Mouse (Mus musculus) liver, embryonic 14.5 days (tissue): Measurements from ENCODE around the gene Adamts8. TPM values are rescaled to one million over a fixed set of nuclear protein-coding genes. Genes with fewer than 3 reads are reported as not detected.

Experiments used
- ATAC-seq: fragments of 200-750 bp; cut with Nextera tagmentation; 2 replicates; pipeline ENCODE4 v1.8.0; 2017; ENCODE audit warnings: moderate number of reproducible peaks, mild to moderate bottlenecking, moderate library complexity; ENCODE audit not compliant: insufficient read depth
- DNase-seq, 3 experiments: peaks; one replicate each; pipeline ENCODE4 v3.0.0-alpha.2; 2012 to 2013; ENCODE audit warnings: low read depth in 3 of 3, low spot score in 3 of 3
- H3K27ac ChIP-seq: fragments of 300-500 bp; sonication (generic); 2 replicates; pipeline ENCODE4 v1.5.1; 2014; ENCODE audit warnings: moderate library complexity, mild to moderate bottlenecking, control low read depth, inconsistent platforms
- H3K27me3 ChIP-seq: fragments of 300-500 bp; sonication (generic); 2 replicates; pipeline ENCODE4 v1.6.1; 2014; ENCODE audit warnings: mild to moderate bottlenecking, low read length, moderate library complexity; ENCODE audit not compliant: control insufficient read depth, insufficient read depth
- H3K36me3 ChIP-seq: fragments of 300-500 bp; sonication (generic); replicated peaks from 2 replicates; pipeline ENCODE4 v1.6.1; 2014; ENCODE audit warnings: low read depth; ENCODE audit not compliant: control insufficient read depth, insufficient read depth
- H3K4me1 ChIP-seq, 2 experiments: fragments of 200-500 bp in 1 of 2; fragments of 300-500 bp in 1 of 2; sonication (generic) in 1 of 2; replicated peaks; 2 replicates each; pipeline ENCODE4 v1.6.1; 2012 to 2014; ENCODE audit warnings: antibody characterized with exemption in 1 of 2, inconsistent platforms in 1 of 2, low read length in 1 of 2; ENCODE audit not compliant: control insufficient read depth in 2 of 2, insufficient read depth in 2 of 2
- H3K4me2 ChIP-seq: fragments of 300-500 bp; sonication (generic); 2 replicates; pipeline ENCODE4 v1.6.1; 2014; ENCODE audit warnings: low read depth, mild to moderate bottlenecking, control low read depth, moderate library complexity
- H3K4me3 ChIP-seq, 2 experiments: fragments of 200-500 bp in 1 of 2; fragments of 300-500 bp in 1 of 2; sonication (generic) in 1 of 2; 2 replicates each; pipeline ENCODE4 v1.5.1; 2012 to 2014; ENCODE audit warnings: low read depth in 2 of 2, low read length in 2 of 2, mild to moderate bottlenecking in 2 of 2, control low read depth in 1 of 2, inconsistent platforms in 1 of 2, moderate library complexity in 1 of 2; ENCODE audit not compliant: insufficient read depth in 1 of 2
- H3K9ac ChIP-seq: fragments of 300-500 bp; sonication (generic); replicated peaks from 2 replicates; pipeline ENCODE4 v1.6.1; 2014; ENCODE audit warnings: mild to moderate bottlenecking, control low read depth, moderate library complexity
- H3K9me3 ChIP-seq: fragments of 300-500 bp; sonication (generic); 2 replicates; pipeline ENCODE4 v1.6.1; 2016; ENCODE audit warnings: low read length, mixed read lengths; ENCODE audit not compliant: control insufficient read depth
- CTCF ChIP-seq: IDR thresholded peaks from 2 replicates; pipeline ENCODE4 v1.5.1; 2016; ENCODE audit warnings: antibody characterized with exemption, low read depth, control low read depth
- EP300 ChIP-seq: IDR thresholded peaks from 2 replicates; pipeline ENCODE4 v1.6.1; 2016; ENCODE audit warnings: antibody characterized with exemption, low read depth
- WGBS: fragments of 180-500 bp; shearing (Covaris S2); extraction: QIAGEN DNeasy Blood & Tissue Kit; methylation state at CpG from one replicate; pipeline ENCODE4 v1.1.7; 2014; ENCODE audit not compliant: insufficient replicate concordance; 5-methylcytosine and 5-hydroxymethylcytosine counted together
- polyA plus RNA-seq, 2 experiments: library from polyadenylated mRNA; depleted of rRNA in 1 of 2; stranded (reverse) in 1 of 2; unstranded in 1 of 2; fragments of >200 nt; fragmentation: Nextera tagmentation in 1 of 2; extraction: Ambion mirVana in 1 of 2; gene quantifications; 2 replicates each; pipeline versions ENCODE4 v1.2.1 to v1.2.3; 2012 to 2014

Adamts8 gene
- polyA plus RNA-seq, 2 experiments: 0.04 to 0.07 TPM

DNA sequence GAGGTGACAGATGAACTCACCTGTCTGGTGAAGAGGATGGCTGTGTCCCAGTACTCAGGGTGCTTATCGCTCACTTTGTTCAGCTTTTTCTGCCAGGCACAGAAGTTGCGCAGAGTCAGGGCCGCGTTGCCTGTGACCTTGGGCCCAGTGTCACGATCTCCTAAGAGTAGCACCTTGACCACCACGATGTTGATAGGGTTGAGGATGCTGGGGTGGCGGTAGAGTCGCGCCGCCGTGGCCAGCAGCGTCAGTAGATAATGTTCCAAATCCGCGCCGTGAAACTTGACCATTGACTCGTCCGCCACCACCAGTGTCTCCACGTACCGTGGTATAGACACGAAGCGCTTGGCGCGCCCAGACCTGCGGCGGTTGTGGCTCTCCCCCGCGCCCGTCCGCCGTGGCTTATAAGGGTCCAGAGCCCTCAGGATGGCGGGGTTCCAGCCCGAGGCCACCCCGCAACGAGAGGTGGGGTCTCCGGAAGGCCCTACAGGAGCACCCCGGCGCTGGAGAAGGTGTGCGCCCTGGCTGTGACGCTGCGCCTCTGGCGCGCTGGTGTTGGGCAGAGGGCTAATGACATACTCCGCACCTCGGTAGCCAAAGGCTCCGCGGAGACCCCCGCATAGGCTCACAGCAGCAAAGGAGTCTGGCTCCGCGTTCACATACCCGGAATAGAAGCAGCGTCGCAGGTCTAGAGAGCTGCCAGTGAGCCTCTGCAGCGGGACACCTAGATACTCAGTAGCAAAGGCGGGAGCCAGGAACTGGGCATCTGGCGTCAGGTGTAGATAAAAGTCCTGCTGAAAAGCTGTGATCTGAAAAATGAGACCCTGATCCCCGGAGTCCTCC lies 20.9 kb upstream of the Adamts8 start:
- Histone ChIP-seq H3K4me3 (peak overlapping the region; percentile 26 to 37; a peak in 3 of 4 replicates), H3K4me2 (peak overlapping the region; percentile 48), H3K4me1 (no peaks in the 10 kb centered on the region), H3K36me3 (no peaks in the 10 kb centered on the region), H3K27ac (no peak overlapping the region), H3K9me3 (no peaks in the 10 kb centered on the region), H3K9ac (no peak overlapping the region), H3K27me3 (peaks cover 15% of the 10 kb centered on the region)
- TF ChIP-seq EP300 (no peak), CTCF (no peak)
- 5% methylated on average over 56 of the region's 56 CpGs for WGBS
- ATAC-seq (no peak), DNase-seq (no peak)

GRCm38 (mm10) chr9:30922197-30922894 lies 20.0 kb upstream of the Adamts8 start, which contains the start of gene Adamts15:
Gene Adamts15 (minus strand): TSS chr9:30922452.
- H3K9ac ChIP-seq: no peak within 1 kb of the TSS
- H3K4me3 ChIP-seq: peak within 1 kb of the TSS; percentile 26 to 37
- no peak for ATAC-seq
- H3K4me1 ChIP-seq: no peaks in the 10 kb centered on the region
- DNase-seq: no peak
- no peak for TF ChIP-seq EP300
- TF ChIP-seq CTCF: 0 out of 2 replicates have a peak, but pooled peaks have one; percentile 0
- no peaks in the 10 kb centered on the region for H3K36me3 ChIP-seq
- H3K27me3 ChIP-seq: peaks cover 15% of the 10 kb centered on the region
- no peak within 1 kb of the TSS for H3K27ac ChIP-seq
- H3K9me3 ChIP-seq: no peaks in the 10 kb centered on the region
- H3K4me2 ChIP-seq: peak within 1 kb of the TSS; percentile 48
- under 1% methylated on average over 46 of the region's 47 CpGs for WGBS

DNA sequence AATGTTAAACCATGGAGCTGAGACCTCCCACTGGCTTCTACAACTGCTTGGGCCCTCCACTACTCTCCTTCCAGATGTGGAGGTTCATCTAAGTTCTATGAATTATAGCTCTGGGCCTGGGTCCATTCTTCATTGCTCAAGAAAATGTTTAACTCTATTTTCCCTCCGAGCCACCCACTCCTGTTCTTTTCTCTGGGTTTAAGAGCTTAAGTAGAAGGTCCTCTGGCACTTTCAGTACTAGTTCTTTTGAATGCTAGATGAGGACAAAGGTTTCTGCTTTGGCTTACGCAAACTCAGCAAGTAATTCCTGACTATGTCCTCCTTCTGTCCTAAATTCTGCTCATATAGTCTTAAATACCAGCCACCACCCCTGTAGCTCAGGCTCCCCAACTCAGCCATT lies 13.6 kb upstream of the Adamts8 start:
- no peaks in the 10 kb centered on the region for H3K9me3 ChIP-seq
- H3K9ac ChIP-seq: no peak overlapping the region
- WGBS: 65% methylated on average over 2 of the region's 2 CpGs
- H3K27me3 ChIP-seq: no peaks in the 10 kb centered on the region
- DNase-seq: no peak
- TF ChIP-seq CTCF (no peak), EP300 (no peak)
- no peak overlapping the region for H3K4me3 ChIP-seq
- no peak overlapping the region for H3K27ac ChIP-seq
- H3K4me1 ChIP-seq: no peaks in the 10 kb centered on the region
- H3K4me2 ChIP-seq: no peak overlapping the region
- no peaks in the 10 kb centered on the region for H3K36me3 ChIP-seq
- no peak for ATAC-seq

GRCm38 (mm10) chr9:30932346-30932745 lies 10.0 kb upstream of the Adamts8 start:
- Histone ChIP-seq H3K4me3 (no peak overlapping the region), H3K36me3 (no peaks in the 10 kb centered on the region), H3K27me3 (no peaks in the 10 kb centered on the region), H3K9me3 (no peaks in the 10 kb centered on the region), H3K9ac (no peak overlapping the region), H3K27ac (no peak overlapping the region), H3K4me1 (no peaks in the 10 kb centered on the region), H3K4me2 (no peak overlapping the region)
- ATAC-seq: no peak
- 56% methylated on average over 4 of the region's 4 CpGs for WGBS
- TF ChIP-seq EP300 (no peak), CTCF (no peak)
- no peak for DNase-seq

DNA sequence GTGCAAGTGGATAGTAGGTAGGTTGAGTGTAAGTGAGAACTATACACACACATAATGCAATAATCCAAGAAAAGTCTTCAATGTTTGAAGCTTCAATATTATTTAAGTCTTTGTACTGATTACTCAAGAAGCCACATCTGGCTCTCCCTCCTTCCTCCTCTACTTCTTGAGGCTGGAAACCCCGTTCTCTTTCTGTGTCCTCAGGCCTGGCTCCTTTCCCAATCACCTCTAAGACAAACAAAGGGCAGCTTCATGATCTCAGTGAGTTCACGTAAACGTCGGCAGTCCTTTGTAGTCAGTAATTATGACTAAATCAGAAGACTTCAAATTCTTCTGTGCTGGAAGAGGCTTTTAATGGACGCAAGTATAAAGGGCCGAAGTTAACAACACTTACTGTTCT lies 7.5 kb upstream of the Adamts8 start:
- Histone ChIP-seq H3K4me2 (no peak overlapping the region), H3K9me3 (no peaks in the 10 kb centered on the region), H3K4me3 (no peak overlapping the region), H3K4me1 (no peaks in the 10 kb centered on the region), H3K27me3 (no peaks in the 10 kb centered on the region; the same call in 1 of the 2 replicates), H3K36me3 (no peaks in the 10 kb centered on the region), H3K27ac (no peak overlapping the region), H3K9ac (no peak overlapping the region)
- DNase-seq: no peak
- no peak for ATAC-seq
- 58% methylated on average over 6 of the region's 6 CpGs for WGBS
- TF ChIP-seq CTCF: no peak
- TF ChIP-seq EP300: no peak
